ENCODE assay signal across 12 mouse cellular contexts in genomic region chr1:152807619-152808391, GRCm38 (mm10). TPM values are rescaled to one million over a fixed set of nuclear protein-coding genes. Genes with fewer than 3 reads are reported as not detected.
DNase-seq lines count a peak whose midpoint lies in the region; ATAC-seq and TF ChIP-seq lines count a peak whose summit lies in the region.
"Had no signal": no experiment of that assay in that cellular context is flagged by ENCODE, and none has a peak within 500 bp of the region (broad histone marks: within the 10 kb centered on the region; RNA-seq: fewer than 3 reads in every experiment).

No protein-coding gene starts in this region.

- H3K4me3 ChIP-seq in kidney, embryonic 15.5 days (replicated peaks) = no peak overlapping the region
- H3K4me3 ChIP-seq in bone marrow, adult 2 months (replicated peaks; ENCODE audit: control insufficient read depth, low read depth, low read length) = peak overlapping the region; percentile 69
- no peak overlapping the region for H3K4me3 ChIP-seq in intestine, postnatal 0 days (ENCODE audit: low read depth, low read length)
- H3K4me3 ChIP-seq in hindbrain, embryonic 12.5 days = no peak overlapping the region
- no peak overlapping the region for H3K4me3 ChIP-seq in midbrain, embryonic 15.5 days
- H3K4me3 ChIP-seq: limb, embryonic 10.5 days had no signal

- peak overlapping the region; percentile 49 for H3K27ac ChIP-seq in kidney, embryonic 15.5 days
- H3K27ac ChIP-seq in bone marrow, adult 2 months (ENCODE audit: control insufficient read depth, insufficient read depth, low read depth, low read length, poor library complexity) = peak overlapping the region; percentile 99
- peak overlapping the region; percentile 83 for H3K27ac ChIP-seq in intestine, postnatal 0 days (ENCODE audit: low read depth, low read length)
- H3K27ac ChIP-seq in hindbrain, embryonic 12.5 days = no peak overlapping the region
- no peak overlapping the region for H3K27ac ChIP-seq in midbrain, embryonic 15.5 days
- H3K27ac ChIP-seq: limb, embryonic 10.5 days had no signal

- H3K4me2 ChIP-seq in kidney, embryonic 15.5 days = no peak overlapping the region
- H3K4me2 ChIP-seq in intestine, postnatal 0 days (replicated peaks; ENCODE audit: low read depth) = peak overlapping the region; percentile 43
- H3K4me2 ChIP-seq in hindbrain, embryonic 12.5 days (replicated peaks) = no peak overlapping the region
- H3K4me2 ChIP-seq in midbrain, embryonic 15.5 days = no peak overlapping the region

- no peaks in the 10 kb centered on the region for H3K27me3 ChIP-seq in kidney, embryonic 15.5 days
- H3K27me3 ChIP-seq in intestine, postnatal 0 days (replicated peaks; ENCODE audit: control insufficient read depth, insufficient read depth, low read length) = no peaks in the 10 kb centered on the region
- no peaks in the 10 kb centered on the region for H3K27me3 ChIP-seq in hindbrain, embryonic 12.5 days
- H3K27me3 ChIP-seq in midbrain, embryonic 15.5 days (replicated peaks) = no peaks in the 10 kb centered on the region
- H3K27me3 ChIP-seq: Patski had no signal

- no peak overlapping the region for H3K9ac ChIP-seq in kidney, embryonic 15.5 days
- H3K9ac ChIP-seq in intestine, postnatal 0 days (ENCODE audit: low read depth, low read length) = no peak overlapping the region
- no peak overlapping the region for H3K9ac ChIP-seq in hindbrain, embryonic 12.5 days
- H3K9ac ChIP-seq in midbrain, embryonic 15.5 days = no peak overlapping the region

- peak; percentile 73; the same call in 1 of the 2 replicates for TF ChIP-seq POLR2A in bone marrow, adult 2 months (IDR thresholded peaks at IDR 0.05; ENCODE audit: borderline replicate concordance, control insufficient read depth, low read depth, low read length)

- ATAC-seq in kidney, embryonic 15.5 days (replicated peaks; ENCODE audit: low FRiP score) = no peak
- peak; percentile 93 for ATAC-seq in intestine, postnatal 0 days
- no peak for ATAC-seq in hindbrain, embryonic 12.5 days (ENCODE audit: low FRiP score)
- no peak for ATAC-seq in midbrain, embryonic 15.5 days (replicated peaks)
- ATAC-seq: Patski had no signal

- no peak for TF ChIP-seq CTCF in bone marrow, adult 2 months (IDR thresholded peaks at IDR 0.05; ENCODE audit: control insufficient read depth, insufficient read depth, low read length)
- no peak for TF ChIP-seq CTCF in intestine, postnatal 0 days (IDR thresholded peaks at IDR 0.05; ENCODE audit: low read depth)

- H3K36me3 ChIP-seq in kidney, embryonic 15.5 days = no peaks in the 10 kb centered on the region
- no peaks in the 10 kb centered on the region for H3K36me3 ChIP-seq in intestine, postnatal 0 days (ENCODE audit: control insufficient read depth, insufficient read depth)
- no peaks in the 10 kb centered on the region for H3K36me3 ChIP-seq in hindbrain, embryonic 12.5 days
- no peaks in the 10 kb centered on the region for H3K36me3 ChIP-seq in midbrain, embryonic 15.5 days (replicated peaks)
- H3K36me3 ChIP-seq: limb, embryonic 10.5 days had no signal

- WGBS in kidney, embryonic 15.5 days = 44% methylated on average over 18 of the region's 18 CpGs
- 4% methylated on average over 18 of the region's 18 CpGs for WGBS in bone marrow, adult 2 months
- WGBS in intestine, postnatal 0 days = 34% methylated on average over 18 of the region's 18 CpGs
- WGBS in hindbrain, embryonic 12.5 days = 77% methylated on average over 18 of the region's 18 CpGs
- 84% methylated on average over 18 of the region's 18 CpGs for WGBS in midbrain, embryonic 15.5 days

- no peaks in the 10 kb centered on the region for H3K9me3 ChIP-seq in kidney, embryonic 15.5 days (replicated peaks)
- H3K9me3 ChIP-seq in intestine, postnatal 0 days (ENCODE audit: control insufficient read depth) = no peaks in the 10 kb centered on the region
- H3K9me3 ChIP-seq in hindbrain, embryonic 12.5 days (replicated peaks) = no peaks in the 10 kb centered on the region
- H3K9me3 ChIP-seq in midbrain, embryonic 15.5 days = no peaks in the 10 kb centered on the region
- H3K9me3 ChIP-seq: limb, embryonic 10.5 days had no signal

- H3K4me1 ChIP-seq in kidney, embryonic 15.5 days = peaks cover 16% of the 10 kb centered on the region
- peaks cover 3% of the 10 kb centered on the region; the same call in 1 of the 2 replicates for H3K4me1 ChIP-seq in bone marrow, adult 2 months (ENCODE audit: control insufficient read depth, insufficient read depth, low read length)
- H3K4me1 ChIP-seq in intestine, postnatal 0 days (replicated peaks; ENCODE audit: control insufficient read depth, insufficient read depth, low read length) = no peaks in the 10 kb centered on the region
- 0 out of 2 replicates have a peak, but pooled peaks cover 4% of the 10 kb centered on the region for H3K4me1 ChIP-seq in hindbrain, embryonic 12.5 days
- H3K4me1 ChIP-seq in midbrain, embryonic 15.5 days = no peaks in the 10 kb centered on the region

- no peak for DNase-seq in kidney, adult 9 months
- DNase-seq in spleen, adult 12 weeks (ENCODE audit: low spot score) = peak; percentile 34
- DNase-seq in thymus, postnatal 10 days (ENCODE audit: low spot score in 2 of 2) = no peak
- DNase-seq: cerebellum, adult 18-20 months; gastrocnemius, postnatal 10 days had no signal

RNA-seq across cellular contexts. Expression of gene Ncf2, which starts 7.8 kb away (rescaled TPM):
- polyA plus RNA-seq in kidney, embryonic 15.5 days (2015; fragmentation: Nextera tagmentation; extraction: Ambion mirVana) = 7.8 and 9.0 TPM in 2 replicates
- 43.0 and 112 TPM in 2 replicates for polyA plus RNA-seq in bone marrow, adult 2 months (2011; ENCODE audit: insufficient read depth, insufficient read length, low replicate concordance, missing spikeins)
- 9.1 and 9.7 TPM in 2 replicates for polyA plus RNA-seq in intestine, postnatal 0 days (2015; fragmentation: Nextera tagmentation; extraction: Ambion mirVana)
- 2.3 and 2.9 TPM in 2 replicates for polyA plus RNA-seq in hindbrain, embryonic 12.5 days (2016; fragmentation: Nextera tagmentation; extraction: Ambion mirVana)
- 2.2 and 2.6 TPM in 2 replicates for polyA plus RNA-seq in midbrain, embryonic 15.5 days (2015; fragmentation: Nextera tagmentation; extraction: Ambion mirVana)

RNA-seq across cellular contexts. Expression of gene Arpc5, which starts 41.5 kb away (rescaled TPM):
- 228 and 235 TPM in 2 replicates for polyA plus RNA-seq in kidney, embryonic 15.5 days (2015; fragmentation: Nextera tagmentation; extraction: Ambion mirVana)
- 143 and 180 TPM in 2 replicates for polyA plus RNA-seq in bone marrow, adult 2 months (2011; ENCODE audit: insufficient read depth, insufficient read length, low replicate concordance, missing spikeins)
- 460 and 468 TPM in 2 replicates for polyA plus RNA-seq in intestine, postnatal 0 days (2015; fragmentation: Nextera tagmentation; extraction: Ambion mirVana)
- 310 and 335 TPM in 2 replicates for polyA plus RNA-seq in hindbrain, embryonic 12.5 days (2016; fragmentation: Nextera tagmentation; extraction: Ambion mirVana)
- 333 and 344 TPM in 2 replicates for polyA plus RNA-seq in midbrain, embryonic 15.5 days (2015; fragmentation: Nextera tagmentation; extraction: Ambion mirVana)

RNA-seq across cellular contexts. Expression of gene Rgl1, which starts 41.7 kb away (rescaled TPM):
- 60.6 and 63.6 TPM in 2 replicates for polyA plus RNA-seq in kidney, embryonic 15.5 days (2015; fragmentation: Nextera tagmentation; extraction: Ambion mirVana)
- polyA plus RNA-seq in bone marrow, adult 2 months (2011; ENCODE audit: insufficient read depth, insufficient read length, low replicate concordance, missing spikeins) = 8.6 and 9.2 TPM in 2 replicates
- polyA plus RNA-seq in intestine, postnatal 0 days (2015; fragmentation: Nextera tagmentation; extraction: Ambion mirVana) = 39.4 and 43.5 TPM in 2 replicates
- polyA plus RNA-seq in hindbrain, embryonic 12.5 days (2016; fragmentation: Nextera tagmentation; extraction: Ambion mirVana) = 23.9 and 24.7 TPM in 2 replicates
- polyA plus RNA-seq in midbrain, embryonic 15.5 days (2015; fragmentation: Nextera tagmentation; extraction: Ambion mirVana) = 14.9 and 15.7 TPM in 2 replicates

RNA-seq across cellular contexts. Expression of gene Apobec4, which starts 57.5 kb away (rescaled TPM):
- polyA plus RNA-seq in kidney, embryonic 15.5 days (2015; fragmentation: Nextera tagmentation; extraction: Ambion mirVana) = not detected in 2 replicates
- not detected in 2 replicates for polyA plus RNA-seq in bone marrow, adult 2 months (2011; ENCODE audit: insufficient read depth, insufficient read length, low replicate concordance, missing spikeins)
- polyA plus RNA-seq in intestine, postnatal 0 days (2015; fragmentation: Nextera tagmentation; extraction: Ambion mirVana) = not detected in 2 replicates
- not detected in 2 replicates for polyA plus RNA-seq in hindbrain, embryonic 12.5 days (2016; fragmentation: Nextera tagmentation; extraction: Ambion mirVana)
- polyA plus RNA-seq in midbrain, embryonic 15.5 days (2015; fragmentation: Nextera tagmentation; extraction: Ambion mirVana) = 0.24 TPM in 1 of 2 replicates, not detected in the other
- polyA plus RNA-seq: limb, embryonic 10.5 days; Patski had no signal

Comparison
In these comparisons a context has a peak if more than half of its experiments do, and no peak if none do; other contexts are left out.
1. H3K27ac ChIP-seq: peak in kidney, embryonic 15.5 days (single experiment), bone marrow, adult 2 months (single experiment) and intestine, postnatal 0 days (single experiment); none in hindbrain, embryonic 12.5 days (single experiment) and midbrain, embryonic 15.5 days (single experiment).